Mouse (Mus musculus): Measurements from ENCODE around the gene Tbck. TPM values are rescaled to one million over a fixed set of nuclear protein-coding genes. Genes with fewer than 3 reads are reported as not detected.

The Tbck gene
- total RNA-seq, 2 experiments from 2014 or later: 12.8 to 14.4 TPM

GRCm38 (mm10) chr3:132868838-132869237, 184.9 kb downstream of the Tbck start:
- DNase-seq: peak; percentile 10 to 11

GRCm38 (mm10) chr3:132870079-132870478, 186.1 kb downstream of the Tbck start:
- no peak for DNase-seq

- peak; percentile 62 to 69 for DNase-seq
Measured at GRCm38 (mm10) chr3:132871318-132871904, 187.5 kb downstream of the Tbck start.

GRCm38 (mm10) chr3:132873251-132873650, 189.3 kb downstream of the Tbck start:
- DNase-seq: no peak

GRCm38 (mm10) chr3:132876011-132876708, 192.2 kb downstream of the Tbck start:
- no peak for DNase-seq

DNA sequence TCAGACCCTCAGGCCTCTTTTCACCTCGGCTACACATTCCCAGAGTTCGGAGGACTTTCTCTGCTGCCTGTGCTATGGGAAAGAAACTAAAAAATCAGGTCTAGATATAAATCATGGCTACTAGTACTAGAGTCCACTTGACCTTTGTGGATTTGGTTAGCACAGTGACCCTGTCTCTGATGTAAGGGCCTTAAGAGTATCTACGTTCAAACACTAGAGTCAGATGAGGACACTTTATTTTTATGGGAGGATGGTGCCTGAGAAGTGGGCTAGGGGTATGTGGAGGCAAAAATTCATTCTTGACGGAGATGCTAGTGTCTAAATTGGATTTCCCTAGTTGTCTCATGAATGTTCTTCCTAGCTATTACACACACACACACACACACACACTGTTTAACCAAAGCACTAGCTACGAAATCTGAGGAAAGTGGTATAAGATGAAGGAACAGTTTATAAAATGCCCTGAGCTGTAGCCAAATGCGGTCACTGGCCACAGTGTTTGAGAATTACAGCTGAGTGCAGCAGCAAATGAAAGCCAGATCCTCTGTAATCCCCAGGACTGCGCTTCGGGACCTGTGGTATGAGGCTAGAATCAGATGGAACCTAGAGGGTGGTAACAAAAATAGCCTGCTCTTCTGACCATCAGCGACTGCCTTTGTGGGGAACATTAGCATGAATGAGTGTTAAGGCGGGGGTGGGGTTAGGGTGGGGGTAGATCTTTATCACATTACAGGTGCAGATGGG, 193.2 kb downstream of the Tbck start:
- DNase-seq: no peak

GRCm38 (mm10) chr3:132880361-132880760, 196.4 kb downstream of the Tbck start:
- DNase-seq: no peak

DNA sequence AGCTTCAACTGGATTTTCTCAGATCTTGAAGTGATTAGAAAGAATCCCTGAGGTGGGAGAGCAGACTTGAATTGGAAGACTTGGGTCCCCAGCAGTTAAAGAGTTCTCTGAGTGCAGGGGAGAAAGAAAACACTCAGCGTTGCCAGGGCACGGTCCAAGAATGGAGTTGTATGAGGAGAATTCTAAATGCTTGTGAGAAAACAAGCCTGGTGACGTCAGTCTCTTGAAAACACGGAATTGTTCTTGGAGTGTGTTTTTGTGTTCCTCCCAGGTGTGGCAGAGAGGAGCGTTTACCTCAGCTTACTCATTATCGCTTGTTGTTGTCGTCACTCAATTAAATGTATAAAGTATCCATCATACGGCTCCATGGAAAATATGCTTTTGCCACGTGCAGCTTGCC, 196.9 kb downstream of the Tbck start:
- DNase-seq: no peak

GRCm38 (mm10) chr3:132883256-132883655, 199.3 kb downstream of the Tbck start:
- no peak for DNase-seq

DNA sequence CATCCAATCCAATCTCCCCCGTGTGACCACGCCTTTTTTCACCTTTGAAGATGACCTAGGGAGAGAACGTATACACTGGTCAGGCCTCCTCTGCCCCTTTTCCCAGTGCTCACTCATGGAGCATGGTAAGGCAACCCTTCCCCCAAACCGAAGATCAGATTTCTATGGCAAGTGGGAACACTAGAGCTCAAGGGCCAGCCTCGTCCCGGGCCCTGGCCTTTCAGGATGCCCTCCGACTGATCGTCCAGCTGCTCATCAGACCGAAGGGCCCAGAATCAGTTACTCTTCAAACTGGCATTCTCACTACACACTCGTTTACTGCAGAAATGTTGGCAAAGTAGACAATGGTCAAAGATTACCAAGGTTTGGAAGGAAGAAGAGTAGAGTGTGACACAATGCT, 200.5 kb downstream of the Tbck start:
- no peak for DNase-seq

DNA sequence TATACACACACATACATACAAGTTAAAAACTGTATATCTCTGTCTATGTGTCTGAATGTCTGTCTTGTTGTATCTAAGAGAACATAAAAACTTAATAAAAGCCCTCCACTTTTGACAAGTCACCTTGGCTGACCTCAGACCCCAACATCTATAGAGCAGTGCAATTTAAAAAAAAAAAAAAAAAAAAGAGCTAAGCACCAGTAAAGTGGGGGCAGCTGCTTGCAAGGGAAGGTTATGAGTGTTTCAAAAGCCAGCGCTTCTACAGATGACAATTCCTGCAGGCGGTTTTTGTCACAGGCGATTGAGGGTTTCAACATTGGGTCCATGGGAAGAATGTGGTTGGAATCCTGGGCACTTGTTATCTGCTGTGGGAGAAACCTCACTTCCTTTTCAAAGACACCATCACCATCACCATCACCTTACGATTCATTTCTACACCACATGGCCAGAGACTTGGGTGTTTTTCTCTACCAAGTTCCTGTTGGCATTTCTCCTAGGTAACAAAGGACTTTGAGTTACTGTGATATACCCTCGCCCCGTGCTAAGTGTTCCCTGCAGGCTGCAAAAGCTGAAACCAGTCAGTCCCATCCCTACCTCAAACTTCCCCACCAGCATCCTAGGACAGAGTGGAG, 202.6 kb downstream of the Tbck start:
- DNase-seq: no peak

GRCm38 (mm10) chr3:132887074-132887848, 203.3 kb downstream of the Tbck start:
- DNase-seq: no peak

Other genes with a start within 250 kb of the Tbck start
- not detected for gene Gimd1, start 54.3 kb upstream of the Tbck start, total RNA-seq (2021)
- gene Aimp1, start 226 bp downstream of the Tbck start, total RNA-seq (2021): 10 to 100 TPM; 52.3 to 61.4 TPM